Mouse (Mus musculus) testis, postnatal 14 days (tissue): ENCODE measurements at regions not wholly inside any gene's neighbourhood (a gene's known extent, or its start where the extent isn't known, plus 50 kb on each side); places are given as distances from the start of the nearest gene placed in this dataset.

Source experiments
- DNase-seq: peaks from one replicate; pipeline ENCODE4 v3.0.0; 2021; ENCODE audit warnings: low spot score

DNA sequence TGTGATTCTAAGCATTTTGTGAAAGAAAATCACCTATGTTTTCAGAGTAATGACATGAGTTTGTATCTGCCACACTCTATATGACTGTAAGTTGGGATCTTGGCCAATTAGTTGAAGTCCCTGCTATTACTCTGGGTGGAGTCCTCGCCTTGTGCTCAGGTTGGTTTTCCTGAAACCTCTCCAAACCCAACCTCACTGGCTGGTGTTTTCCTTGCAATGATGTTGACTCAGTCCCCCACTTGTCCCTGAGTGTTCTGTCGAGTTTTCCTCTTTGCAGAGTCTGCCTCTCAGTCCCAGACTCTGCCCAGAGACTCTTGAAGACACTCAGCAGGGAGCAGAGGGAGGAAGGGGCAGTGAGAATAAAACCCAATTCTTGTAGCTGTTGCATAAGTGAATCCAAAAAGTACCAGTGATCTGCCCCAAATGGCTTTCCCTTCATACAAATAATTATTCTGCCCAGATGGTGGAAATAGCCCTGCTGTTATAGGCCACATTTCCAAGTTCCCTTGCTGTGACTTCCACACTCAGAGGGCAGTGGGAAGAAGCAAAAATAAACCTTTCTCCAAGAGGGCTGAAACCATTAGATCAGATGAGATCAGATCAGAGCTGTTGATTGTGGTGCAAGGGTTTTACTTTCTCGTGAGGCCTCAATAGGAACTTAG, 694.3 kb downstream of the Hs3st4 start:
- DNase-seq, result no peak

DNA sequence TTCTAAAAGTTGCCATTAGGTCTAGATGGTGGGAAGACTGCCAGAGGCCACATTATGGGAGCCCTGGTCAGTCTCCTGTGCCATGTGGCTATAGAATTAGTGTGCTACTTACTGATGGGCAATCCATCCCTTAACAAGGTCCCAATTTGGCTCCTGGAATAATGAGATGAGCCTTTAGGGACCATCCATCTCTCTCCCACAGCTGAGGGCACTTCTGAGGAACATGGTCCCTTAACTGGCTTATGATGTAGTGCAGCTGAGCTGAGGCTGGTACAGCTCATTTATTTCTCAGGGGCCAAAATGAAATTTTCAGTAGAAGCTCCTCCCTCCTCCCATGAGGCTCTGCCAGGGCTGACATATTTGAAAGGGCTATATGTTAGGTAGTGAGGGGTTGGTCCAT, 697.9 kb downstream of the Hs3st4 start:
- no peak for DNase-seq

- DNase-seq, result peak; percentile 8
Measured at GRCm38 (mm10) chr7:124681212-124681611, 698.5 kb downstream of the Hs3st4 start.

- DNase-seq, result no peak
Measured at GRCm38 (mm10) chr7:124681820-124682219, 699.2 kb downstream of the Hs3st4 start.

- no peak for DNase-seq
Measured at GRCm38 (mm10) chr7:124685424-124685823, 702.8 kb downstream of the Hs3st4 start.

GRCm38 (mm10) chr7:124704163-124704824, 721.6 kb downstream of the Hs3st4 start:
- DNase-seq, result no peak

- no peak for DNase-seq
Measured at GRCm38 (mm10) chr7:124707143-124707542, 724.5 kb downstream of the Hs3st4 start.

DNA sequence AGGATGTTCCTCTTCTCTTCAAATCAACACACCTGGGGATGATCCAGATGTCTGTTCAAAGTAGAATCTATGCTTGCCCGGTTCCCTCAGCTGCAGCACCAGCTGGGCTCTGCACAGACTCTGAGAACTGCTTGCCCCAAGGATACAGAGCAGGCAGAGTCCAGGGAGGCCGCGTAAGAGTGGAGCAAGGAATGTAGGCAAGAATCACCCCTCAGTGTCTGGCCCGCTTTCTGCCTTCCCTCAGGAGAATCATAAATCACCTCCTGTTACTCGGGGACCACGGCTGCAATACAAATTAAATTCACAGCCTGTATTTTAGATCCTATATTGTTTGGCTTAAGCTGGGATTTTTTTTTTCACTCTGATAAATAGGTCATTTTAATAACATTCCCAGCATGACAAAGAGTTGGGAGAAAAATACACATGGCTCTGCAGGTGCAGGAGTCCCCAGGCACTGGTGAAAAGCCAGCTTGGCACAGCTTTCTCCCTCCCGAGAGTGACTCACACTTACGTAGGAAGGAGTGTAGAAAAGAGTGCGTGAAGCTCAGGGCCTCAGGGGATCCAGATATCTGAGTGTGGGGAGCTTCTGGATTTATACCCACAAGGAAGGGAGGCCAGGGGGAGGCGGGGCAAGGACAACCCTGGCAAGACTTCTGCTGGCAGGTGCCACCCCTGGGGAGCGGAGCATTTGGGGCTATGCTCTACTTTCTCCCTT, 726.3 kb downstream of the Hs3st4 start:
- DNase-seq, result no peak

DNA sequence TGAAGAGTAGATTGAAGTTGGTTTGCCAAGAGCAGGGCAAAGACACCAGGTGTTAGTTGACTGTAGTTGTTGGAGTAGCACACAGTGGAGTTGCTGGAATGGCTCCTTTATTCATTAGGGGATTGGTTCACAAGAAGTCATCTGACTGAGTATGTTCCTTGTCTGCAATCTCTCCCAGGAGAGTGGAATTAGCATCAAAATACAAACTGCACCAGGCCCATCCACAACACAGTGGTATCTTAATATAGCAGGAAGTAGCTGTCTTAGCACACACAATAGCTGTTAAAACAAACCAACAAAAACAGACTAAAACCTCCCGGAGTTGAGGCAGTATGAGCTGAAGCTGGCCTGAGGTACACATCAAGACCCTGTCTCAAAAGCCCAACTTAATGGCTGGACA, 723.5 kb upstream of the Kdm8 start:
- no peak for DNase-seq

DNA sequence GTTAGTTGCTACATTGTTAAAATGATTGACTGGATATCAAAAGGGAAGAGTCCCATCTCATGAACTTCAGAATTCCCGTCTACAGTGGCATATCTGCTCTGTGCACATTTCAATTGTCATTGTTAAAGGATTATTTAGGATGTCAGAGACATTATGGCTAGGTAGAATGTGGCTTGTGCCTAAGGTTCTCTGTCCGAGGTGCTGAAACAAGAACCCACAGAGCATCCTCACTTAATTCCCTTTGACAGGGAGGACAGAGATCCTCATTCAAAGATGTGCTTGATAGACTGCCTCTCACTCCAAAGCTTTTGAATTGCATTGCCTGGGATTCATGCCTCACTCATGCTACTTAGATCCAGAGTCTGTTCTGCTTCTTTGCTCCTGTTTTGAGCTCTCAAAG, 702.4 kb upstream of the Kdm8 start:
- DNase-seq, result no peak

- no peak for DNase-seq
Measured at GRCm38 (mm10) chr7:124746321-124746720, 698.2 kb upstream of the Kdm8 start.

DNA sequence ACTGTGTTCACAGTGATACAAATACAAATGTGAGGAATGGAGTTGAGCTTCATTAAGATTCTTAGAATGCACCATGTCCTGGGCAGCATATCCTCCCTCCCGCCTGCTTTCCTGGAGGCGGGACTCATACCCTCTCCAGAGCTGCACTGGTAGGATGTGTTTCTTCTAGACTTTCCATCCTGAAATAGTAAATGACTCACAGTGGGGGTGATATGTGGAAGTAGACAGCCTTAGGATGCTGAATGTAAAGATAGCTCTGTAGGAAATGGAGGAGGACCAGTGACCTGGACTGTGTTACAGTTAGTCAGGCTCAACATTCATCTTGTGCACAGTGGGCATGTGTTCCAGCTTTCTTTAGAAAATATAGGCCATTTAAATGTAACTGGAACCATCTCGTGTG, 696.1 kb upstream of the Kdm8 start:
- no peak for DNase-seq

DNA sequence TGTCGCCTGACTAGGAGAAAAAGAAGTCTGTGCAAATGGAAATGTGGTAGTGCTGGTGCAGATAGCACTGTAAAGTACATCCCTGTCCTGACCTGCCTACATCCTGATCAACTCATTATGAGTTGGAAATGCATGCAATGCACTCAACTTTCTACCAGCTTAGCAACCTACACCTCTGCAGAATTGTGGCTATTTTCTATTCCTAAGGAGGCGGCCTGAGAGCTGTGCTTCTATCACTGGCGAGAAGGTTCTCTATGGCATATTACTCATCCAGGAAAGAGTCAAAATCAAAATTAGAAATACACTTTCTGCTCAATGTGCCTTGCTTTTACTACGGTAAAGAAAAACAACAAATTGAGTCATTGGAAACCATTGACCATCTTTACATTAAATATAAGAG, 685.4 kb upstream of the Kdm8 start:
- DNase-seq, result no peak

DNA sequence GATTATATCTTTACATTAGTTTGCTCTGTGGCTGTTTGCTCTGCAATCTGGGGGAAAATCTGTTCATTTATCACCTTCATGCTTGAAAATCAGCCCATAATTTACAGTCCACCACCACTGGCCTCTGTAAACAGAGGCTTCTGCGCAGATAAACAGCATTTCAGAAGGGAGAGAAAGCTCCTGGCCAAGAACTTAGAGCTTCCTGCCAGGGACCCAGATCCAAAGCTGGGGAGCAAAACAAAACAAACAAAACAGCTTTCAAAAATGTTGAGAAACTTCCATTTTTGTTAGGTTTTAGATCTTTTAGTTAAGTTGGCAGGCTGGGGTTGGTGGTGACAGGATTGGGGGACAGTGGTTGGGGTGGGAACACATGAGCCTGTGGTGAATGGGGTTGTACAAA, 666.7 kb upstream of the Kdm8 start:
- DNase-seq, result no peak

- DNase-seq, result no peak
Measured at GRCm38 (mm10) chr7:124782816-124783215, 661.7 kb upstream of the Kdm8 start.

DNA sequence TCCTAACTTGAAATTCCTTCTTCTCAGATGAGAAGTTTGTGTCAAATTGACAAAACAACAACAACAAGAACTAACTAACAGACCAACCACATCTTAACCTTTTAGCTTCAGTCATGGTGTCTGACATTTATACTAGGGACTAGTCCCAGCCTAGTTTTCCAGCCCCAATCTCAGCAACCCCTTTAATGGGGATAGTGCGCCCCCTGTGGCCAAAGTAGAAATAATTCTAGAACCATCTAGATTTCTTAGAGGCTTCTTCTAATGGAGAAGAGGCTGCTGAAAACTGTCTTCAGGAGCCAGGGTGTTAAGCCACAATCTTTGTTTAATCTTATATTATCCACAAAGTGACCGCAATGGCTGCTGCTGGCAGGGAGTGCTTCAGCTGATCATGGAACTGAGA, 659.5 kb upstream of the Kdm8 start:
- no peak for DNase-seq

DNA sequence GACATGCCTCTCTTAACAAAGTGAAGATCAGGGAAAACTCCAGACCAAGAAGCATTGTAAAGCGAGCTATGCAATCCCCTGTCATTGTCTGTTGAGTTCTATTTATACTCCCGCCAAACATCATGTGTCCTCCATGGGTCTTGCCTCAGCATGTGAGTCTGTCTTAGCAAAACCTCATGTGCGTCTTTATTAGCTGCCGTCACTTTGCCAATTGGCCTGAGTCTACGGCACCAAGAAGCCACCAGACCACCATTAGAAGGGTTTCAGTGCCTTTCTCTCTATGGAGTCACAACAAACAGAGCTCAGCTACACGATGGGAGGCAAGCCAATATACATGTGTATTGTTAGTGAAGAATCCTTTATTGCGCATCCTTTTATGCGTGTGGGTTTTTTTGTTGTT, 658.6 kb upstream of the Kdm8 start:
- DNase-seq, result no peak

DNA sequence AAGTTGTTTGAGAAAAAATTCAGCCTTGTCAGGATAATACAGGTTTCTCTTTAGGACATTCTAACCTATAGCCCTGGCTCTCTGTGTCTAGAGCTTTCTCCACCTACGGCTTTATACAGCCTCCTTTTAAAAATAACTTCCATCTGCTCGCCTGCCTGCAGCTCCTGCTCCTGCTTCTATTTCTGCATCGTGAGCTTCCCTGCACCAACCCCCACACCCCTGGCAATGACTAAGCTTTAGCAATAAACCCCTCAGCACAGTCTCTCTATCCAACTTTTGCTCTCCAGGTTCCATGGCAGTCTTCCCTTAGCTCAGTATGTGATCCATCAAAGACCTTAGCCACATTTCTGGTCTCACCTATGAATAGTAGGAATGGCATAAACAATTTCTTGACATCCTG, 655.7 kb upstream of the Kdm8 start:
- no peak for DNase-seq

- no peak for DNase-seq
Measured at GRCm38 (mm10) chr7:124803101-124803500, 641.4 kb upstream of the Kdm8 start.

GRCm38 (mm10) chr7:124834692-124835091, 609.8 kb upstream of the Kdm8 start:
- DNase-seq, result no peak

DNA sequence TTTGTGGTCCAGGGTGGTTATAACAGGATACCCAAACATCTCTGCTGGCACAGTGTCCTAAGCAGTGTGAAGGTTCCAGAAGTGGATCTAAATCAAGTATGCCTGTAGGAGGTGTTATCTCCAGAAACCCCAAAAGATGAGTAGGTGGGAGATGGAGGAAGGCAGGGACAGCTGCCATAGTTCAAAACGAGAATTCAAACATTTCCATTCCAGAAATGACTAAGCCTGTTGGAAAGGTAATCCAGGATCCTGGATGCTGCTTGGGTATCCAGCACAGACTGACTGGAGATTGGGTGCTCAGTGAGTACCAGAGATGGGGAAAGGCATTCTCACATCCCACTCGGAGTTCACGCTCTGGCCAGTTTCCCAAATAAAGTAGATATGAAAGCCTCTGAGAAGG, 607.9 kb upstream of the Kdm8 start:
- no peak for DNase-seq

DNA sequence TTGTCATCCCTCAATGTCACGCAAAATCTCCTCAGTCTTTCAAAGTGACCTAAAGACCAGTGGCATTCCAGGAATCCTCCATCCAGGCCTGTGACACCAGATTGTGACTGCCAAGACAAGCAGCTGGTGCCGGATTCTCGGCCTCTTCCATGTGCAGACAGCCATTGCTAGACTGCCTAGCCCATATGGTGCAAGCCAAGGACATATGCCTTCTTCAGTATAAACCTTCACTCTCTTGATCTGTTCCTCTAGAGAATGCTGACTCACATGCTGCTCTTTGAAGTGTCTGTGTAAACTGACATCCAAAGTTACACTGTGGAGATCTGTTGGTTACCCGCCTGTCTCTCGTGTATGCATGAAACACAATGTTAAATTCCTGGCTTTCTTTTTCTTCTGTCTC, 589.4 kb upstream of the Kdm8 start:
- DNase-seq, result no peak

DNA sequence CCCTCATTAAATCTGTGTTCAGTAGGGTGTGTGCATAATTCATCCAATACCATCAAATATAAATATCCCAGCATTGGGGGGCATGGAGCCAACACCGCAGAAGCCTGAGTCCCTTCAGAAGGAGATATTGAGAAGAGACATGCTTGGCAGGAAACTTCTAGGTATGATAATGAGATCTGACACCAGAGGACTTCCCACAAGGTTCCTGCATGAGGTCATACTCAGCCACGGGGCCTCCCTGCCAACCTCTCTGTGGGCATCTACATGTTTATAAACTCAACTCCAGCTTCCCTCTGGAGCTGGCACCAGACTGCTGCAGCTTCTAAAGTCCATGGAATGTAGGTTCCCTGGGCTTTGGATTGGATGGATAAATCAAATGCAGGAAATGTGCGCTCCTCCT, 587.4 kb upstream of the Kdm8 start:
- DNase-seq, result no peak

- DNase-seq, result no peak
Measured at GRCm38 (mm10) chr7:124861397-124861796, 583.1 kb upstream of the Kdm8 start.
